Mouse (Mus musculus): Measurements from ENCODE around the gene Uba6. TPM values are rescaled to one million over a fixed set of nuclear protein-coding genes. Genes with fewer than 3 reads are reported as not detected.
A peak's percentile ranks its signal among the peaks of the same experiment; 100 is the strongest.

Gene Uba6
- total RNA-seq (2021) = 10 to 100 TPM; 19.4 to 22.0 TPM
- long read RNA-seq, experiment 1, partial matches to known transcripts = 1 of 2 reads
- long read RNA-seq, experiment 1, other reads (novel, unspliced or antisense) = 1 of 2 reads
- long read RNA-seq, experiment 2 = 0 reads

GRCm38 (mm10) chr5:86172449-86173161, at the start of gene Uba6:
Uba6 (minus strand) TSS chr5:86172803.
- peak; percentile 98 for DNase-seq (ENCODE audit: low spot score in 2 of 2)

DNA sequence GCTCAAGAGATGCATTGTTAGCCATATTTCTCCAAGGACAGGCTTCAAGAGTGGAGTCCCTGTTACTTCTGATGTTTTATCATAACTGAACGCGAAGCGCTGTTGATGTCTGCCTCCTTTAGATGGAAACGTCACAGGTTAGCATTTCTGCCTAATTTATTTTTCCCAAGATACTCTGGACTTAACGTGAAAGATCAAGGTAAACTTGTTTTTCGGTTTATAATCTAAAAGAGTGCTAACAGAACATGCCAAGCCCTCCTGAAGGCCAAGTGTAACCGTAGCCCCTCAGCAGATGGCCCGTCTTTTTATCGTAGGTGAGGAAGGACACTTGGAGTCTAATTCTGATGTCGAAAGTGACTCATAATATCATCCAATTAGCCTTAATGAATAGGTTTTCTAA, 25.2 kb upstream of the Uba6 start, which contains the start of gene Gnrhr:
Gnrhr (minus strand) TSS at position 101 of the 400 bp plus-strand sequence.
- DNase-seq (ENCODE audit: low spot score in 2 of 2) = no peak

DNA sequence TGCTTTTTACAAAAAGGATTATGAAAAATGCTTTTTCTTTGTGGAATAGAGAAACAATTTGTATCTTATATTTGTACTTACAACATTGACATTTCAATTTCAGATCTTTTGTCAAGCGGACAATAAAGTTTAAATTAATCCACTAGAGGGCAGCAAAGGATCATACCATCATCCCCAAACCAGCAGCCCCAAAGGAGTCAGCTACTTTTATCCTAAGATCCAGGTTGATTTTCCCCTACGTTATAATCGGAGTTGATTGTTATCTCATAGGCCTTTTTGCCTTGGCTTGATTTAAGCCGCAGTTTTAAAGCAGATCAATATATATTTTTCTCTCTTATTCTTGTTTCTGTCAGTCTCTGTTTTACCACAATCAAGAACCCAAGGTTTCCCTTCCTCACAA, 18.8 kb upstream of the Uba6 start:
- no peak for DNase-seq (ENCODE audit: low spot score in 2 of 2)

DNA sequence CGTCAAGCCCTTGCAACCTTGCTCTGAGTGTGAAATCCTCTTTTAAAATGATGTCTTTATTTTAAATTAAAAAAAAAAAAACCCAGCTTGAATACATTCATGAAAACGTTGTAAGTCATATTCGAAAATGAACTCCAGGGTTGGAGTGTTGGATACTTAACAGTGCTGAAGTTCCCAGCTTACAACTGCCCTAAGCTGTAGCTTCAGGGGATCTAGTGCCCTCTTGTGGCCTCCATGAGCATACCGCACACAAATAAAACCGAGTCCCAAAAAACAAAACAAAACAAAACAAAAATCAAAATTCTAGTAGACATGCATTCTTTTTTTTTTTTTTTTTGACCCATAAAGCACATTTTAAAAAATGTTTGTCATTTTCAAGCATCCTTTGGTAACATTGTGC, 18.2 kb upstream of the Uba6 start:
- DNase-seq (ENCODE audit: low spot score in 2 of 2) = no peak

DNA sequence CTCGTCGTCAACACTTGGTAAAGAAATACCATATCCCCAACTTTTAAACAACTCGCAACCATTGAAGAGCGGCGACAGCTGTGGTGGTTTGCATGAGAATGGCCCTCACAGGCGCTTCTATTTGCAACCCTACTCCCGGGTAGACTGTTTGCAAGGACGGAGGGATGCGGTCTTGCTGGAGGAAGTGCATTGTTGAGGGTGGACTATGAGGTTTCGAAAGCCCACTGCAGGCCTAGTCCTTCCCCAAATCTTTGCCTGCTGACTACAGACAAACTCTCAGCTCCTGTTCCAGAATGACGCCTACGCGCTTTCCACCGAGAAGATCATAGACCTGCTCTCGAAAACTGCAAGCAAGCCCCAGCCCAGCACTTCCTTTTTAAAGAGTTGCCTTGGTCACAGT, 17.7 kb upstream of the Uba6 start:
- DNase-seq (ENCODE audit: low spot score in 2 of 2) = no peak

DNA sequence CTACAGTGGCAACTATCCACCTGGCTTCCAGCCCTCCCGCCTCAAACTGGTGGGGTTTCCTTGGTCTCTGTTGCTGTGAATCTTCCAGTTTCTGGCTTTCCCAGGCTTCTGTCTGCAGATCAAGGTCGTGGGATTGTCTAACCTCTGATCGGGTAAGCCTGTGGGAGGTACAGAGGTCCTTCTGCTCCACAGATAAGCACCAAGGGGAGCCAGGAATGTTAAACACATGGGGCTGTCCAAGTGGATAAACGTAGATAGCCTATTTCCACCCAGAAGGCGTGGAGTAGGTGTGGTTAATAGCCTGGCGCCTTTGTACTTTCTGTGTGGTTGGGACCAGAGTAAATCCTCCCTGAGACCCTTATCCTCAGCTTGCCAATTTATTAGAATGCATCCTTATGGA, 14.8 kb upstream of the Uba6 start:
- DNase-seq (ENCODE audit: low spot score in 2 of 2) = no peak

DNA sequence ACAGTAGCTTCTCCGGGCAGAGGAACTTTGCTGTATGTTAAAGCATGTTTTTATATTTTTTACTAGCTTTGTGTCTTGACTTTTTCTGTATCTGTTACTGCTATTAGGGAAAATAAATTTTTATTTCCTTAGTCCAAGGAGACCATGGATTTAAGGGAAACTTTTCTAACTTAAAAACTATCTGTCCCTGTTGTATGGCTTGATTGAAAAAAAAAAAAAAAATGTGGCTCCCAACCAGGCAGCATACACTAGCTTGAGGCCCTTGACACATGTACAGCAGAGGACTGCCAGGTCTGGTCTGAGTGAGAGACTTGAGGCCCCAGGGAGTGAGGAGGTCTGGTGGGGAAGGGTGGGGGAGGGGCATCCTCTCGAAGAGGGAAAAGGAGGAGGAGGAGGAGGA, 1.2 kb upstream of the Uba6 start:
- no peak for DNase-seq (ENCODE audit: low spot score in 2 of 2)

DNA sequence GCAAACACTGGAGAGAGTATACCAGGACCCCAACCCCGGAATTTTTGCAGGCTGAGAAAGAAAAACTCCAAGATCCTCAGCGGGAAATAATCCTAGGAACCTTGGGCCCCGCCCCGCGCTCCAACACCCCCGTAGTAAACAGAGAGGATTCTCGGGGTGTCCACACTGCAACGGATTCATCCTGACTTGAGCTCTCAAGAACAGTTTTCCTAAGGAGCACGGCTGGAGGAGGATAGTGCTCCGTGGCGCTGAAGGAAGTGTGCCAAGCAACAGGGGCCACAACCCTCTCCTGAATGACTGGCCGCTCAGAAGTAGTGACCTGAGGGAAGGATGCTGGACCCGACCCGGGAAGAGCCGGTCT, 535 bp downstream of the Uba6 start:
- no peak for DNase-seq (ENCODE audit: low spot score in 2 of 2)

- no peak for DNase-seq (ENCODE audit: low spot score in 2 of 2)
Observed at GRCm38 (mm10) chr5:86129828-86130227, 42.8 kb downstream of the Uba6 start.

DNA sequence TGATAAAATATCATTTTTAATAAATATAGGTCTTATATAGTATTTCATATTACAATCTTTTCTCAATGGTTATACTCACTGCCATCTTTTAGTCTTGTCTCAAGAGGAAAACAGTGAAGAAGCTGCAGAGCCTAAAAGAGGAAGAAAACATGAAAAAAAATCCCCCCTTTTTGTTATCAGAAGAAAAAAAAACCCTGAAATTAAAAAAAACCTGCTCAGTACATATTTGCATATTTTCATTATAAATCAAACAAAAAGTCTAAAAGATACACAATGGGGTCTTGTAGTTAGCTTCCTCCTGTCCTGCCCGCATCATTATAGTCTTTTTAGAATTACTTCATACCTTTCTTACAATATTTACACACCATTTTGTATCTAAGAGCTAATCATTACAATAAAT, 43.9 kb downstream of the Uba6 start:
- DNase-seq (ENCODE audit: low spot score in 2 of 2) = no peak

- DNase-seq (ENCODE audit: low spot score in 2 of 2) = no peak
Observed at GRCm38 (mm10) chr5:86118457-86119094, 54.0 kb downstream of the Uba6 start.

DNA sequence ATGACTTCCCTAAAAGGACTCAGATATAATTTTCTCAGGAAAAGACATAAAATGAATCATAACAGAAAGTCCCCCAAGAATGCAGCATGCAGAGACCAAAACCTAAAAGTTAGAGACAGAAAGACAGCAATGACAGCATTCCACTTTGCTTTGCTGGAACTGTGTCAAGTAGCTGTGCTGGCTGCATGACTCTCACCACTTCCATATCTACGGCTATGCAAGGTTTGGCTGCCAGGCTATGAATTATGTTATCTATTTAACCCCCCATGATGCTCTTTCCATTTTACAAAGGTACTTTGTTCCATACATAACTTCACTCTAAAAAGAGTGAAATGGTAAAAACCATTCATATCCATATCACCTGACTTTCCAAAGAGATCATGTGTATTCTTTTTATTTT, 58.6 kb downstream of the Uba6 start:
- DNase-seq (ENCODE audit: low spot score in 2 of 2) = no peak

DNA sequence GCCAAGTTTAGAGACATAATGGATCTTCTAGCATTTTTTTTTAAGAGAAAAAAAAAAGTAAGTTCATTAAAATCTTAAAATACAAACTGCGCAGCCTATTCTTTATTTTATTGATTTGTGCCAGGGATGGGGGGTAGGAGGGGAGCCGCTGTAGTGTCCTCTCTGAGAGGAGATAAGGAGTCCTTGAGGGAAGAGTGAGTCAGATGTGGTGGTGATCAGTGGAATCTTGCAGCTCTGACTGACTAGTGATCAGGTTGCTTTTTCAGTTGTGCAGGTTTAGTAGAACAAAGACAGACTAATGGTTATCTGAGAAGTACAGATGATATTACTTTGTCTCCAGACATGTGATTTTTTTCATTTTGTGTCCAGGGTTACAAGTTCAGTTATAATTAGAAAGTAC, 59.6 kb downstream of the Uba6 start:
- no peak for DNase-seq (ENCODE audit: low spot score in 2 of 2)

DNA sequence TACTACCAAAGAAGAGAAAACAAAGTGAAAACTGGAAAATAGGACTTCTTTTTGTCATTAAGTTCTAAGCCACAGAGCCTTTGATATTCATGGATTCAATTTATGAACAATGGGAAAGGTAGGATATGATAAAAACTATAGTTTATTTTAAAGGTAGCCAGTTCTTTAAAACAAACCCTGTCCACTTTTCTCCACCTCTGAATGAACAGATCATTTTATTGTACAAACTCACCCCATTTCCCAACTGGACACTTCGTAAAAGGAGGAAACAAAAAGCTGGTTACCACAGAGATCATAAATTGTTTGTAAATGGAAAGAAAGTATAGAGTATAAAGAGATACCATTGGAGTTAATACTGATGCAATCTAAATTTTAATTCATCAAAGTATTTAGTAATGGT, 61.5 kb downstream of the Uba6 start:
- no peak for DNase-seq (ENCODE audit: low spot score in 2 of 2)

DNA sequence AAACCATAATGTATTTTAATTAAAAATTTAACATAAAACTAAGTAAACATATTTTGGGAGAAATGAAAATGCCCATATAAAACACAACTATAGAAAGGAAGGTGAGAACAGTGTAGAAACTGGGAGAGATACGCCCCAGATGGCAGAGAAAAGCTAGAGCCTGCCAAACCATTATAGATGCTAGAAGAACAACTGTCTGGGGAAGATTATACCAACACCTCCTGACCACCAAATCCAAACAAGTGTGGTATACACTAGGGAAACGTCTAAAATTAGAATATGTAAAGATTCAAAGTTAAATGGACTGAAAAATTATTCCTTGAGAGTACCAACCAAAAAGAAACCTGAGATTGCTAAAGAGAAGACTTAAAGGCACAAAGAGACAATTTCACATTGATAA, 66.0 kb downstream of the Uba6 start:
- DNase-seq (ENCODE audit: low spot score in 2 of 2) = no peak

GRCm38 (mm10) chr5:86102176-86102575, 70.4 kb downstream of the Uba6 start:
- no peak for DNase-seq (ENCODE audit: low spot score in 2 of 2)

DNA sequence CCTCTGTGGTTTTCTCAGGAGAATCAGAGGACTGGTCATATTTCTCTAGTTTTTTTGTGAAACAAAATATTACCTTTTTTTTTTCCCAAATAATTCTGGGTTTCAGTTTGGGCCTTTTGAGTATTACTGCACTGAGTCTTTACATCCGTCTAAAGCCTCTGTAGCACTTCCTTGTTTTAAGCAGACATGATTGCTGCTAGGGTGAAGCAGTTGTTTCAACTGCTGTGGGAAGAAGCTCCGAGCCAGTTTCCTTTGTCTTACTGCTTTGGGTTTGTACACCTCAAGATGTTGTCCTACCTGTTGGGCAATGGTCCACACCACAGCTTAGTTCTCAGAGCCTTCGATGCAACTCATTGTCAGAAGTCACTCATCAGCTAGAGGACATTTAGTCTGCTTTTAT, 72.0 kb downstream of the Uba6 start:
- no peak for DNase-seq (ENCODE audit: low spot score in 2 of 2)

DNA sequence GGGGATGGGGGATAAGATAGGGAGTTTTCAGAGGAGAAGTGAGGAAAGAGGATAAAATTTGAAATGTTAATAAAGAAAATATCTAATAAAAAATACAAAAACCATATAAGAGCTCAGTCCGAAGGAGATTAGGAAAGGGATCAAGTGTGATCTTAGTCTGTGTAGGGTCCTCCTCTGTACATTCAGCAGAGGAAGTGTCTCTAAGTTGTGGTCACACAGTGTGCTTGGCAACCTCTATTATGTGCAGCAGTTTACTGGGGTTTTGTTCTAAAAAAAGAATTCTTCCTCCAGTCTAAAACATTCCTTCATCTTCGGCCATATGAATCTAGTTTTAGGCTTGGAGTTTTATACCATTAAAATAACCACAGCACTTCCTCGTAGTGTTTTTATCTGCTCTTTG, 73.6 kb downstream of the Uba6 start:
- DNase-seq (ENCODE audit: low spot score in 2 of 2) = no peak

DNA sequence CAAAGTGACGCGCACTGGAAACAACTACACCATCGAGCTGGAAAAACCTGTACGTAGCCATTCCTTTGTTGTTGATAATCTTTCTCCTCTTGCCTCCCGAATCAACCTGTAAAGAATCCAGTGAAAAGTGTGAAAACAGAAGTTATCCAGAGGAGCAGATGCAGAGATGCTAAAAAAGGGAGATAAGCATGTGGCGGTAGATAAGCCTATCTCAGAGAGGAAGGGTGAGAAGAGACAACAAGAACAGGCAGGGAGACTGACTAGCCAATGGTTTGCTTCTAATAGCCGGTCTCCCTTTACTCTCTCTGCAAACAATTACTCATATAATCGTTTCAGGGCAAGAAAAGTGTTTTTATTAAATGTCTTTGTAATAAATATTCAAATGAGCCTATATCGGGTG, 77.8 kb downstream of the Uba6 start:
- no peak for DNase-seq (ENCODE audit: low spot score in 2 of 2)

- no peak for DNase-seq (ENCODE audit: low spot score in 2 of 2)
Observed at GRCm38 (mm10) chr5:86086751-86087150, 85.9 kb downstream of the Uba6 start.

DNA sequence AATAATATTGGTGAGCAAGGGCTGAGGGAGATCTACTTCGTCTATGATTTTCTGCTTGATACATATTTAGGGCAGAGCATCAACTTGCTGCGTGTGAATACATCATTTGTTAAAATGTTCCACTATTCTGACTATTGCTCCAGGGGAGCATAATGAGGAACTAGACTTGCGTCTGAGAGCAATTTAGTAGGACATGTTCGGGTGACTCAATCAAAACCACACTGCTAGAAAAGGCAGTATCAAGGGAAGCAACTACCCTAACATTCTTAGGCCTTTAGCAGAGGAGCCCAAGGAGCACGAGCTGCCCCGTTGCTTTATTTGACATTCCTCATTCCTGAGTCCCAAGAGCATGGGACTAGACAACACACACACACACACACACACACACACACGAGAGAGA, 87.6 kb downstream of the Uba6 start:
- DNase-seq (ENCODE audit: low spot score in 2 of 2) = no peak

- DNase-seq (ENCODE audit: low spot score in 2 of 2) = no peak
Observed at GRCm38 (mm10) chr5:86083987-86084386, 88.6 kb downstream of the Uba6 start.

All from adrenal gland, adult 18-20 months (tissue).